Mouse (Mus musculus) forebrain, embryonic 16.5 days (tissue): ENCODE measurements around the gene Ctnnbip1. TPM values are rescaled to one million over a fixed set of nuclear protein-coding genes. Genes with fewer than 3 reads are reported as not detected.
A peak's percentile ranks its signal among the peaks of the same experiment; 100 is the strongest.

ENCODE experiments used
- ATAC-seq: fragments of 200-750 bp; cut with Nextera tagmentation; 2 replicates; pipeline ENCODE4 v1.8.0; 2017; ENCODE audit warnings: mild to moderate bottlenecking, moderate library complexity
- H3K27ac ChIP-seq: fragments of 300-500 bp; sonication (generic); 2 replicates; pipeline ENCODE4 v1.5.1; 2014; ENCODE audit warnings: low read length, control low read depth
- H3K27me3 ChIP-seq: fragments of 300-500 bp; sonication (generic); replicated peaks from 2 replicates; pipeline ENCODE4 v1.6.1; 2014; ENCODE audit warnings: low read length; ENCODE audit not compliant: control insufficient read depth, insufficient read depth
- H3K36me3 ChIP-seq: fragments of 300-500 bp; sonication (generic); 2 replicates; pipeline ENCODE4 v1.6.1; 2014; ENCODE audit not compliant: control insufficient read depth, insufficient read depth
- H3K4me1 ChIP-seq: fragments of 300-500 bp; sonication (generic); replicated peaks from 2 replicates; pipeline ENCODE4 v1.6.1; 2014; ENCODE audit warnings: low read length; ENCODE audit not compliant: control insufficient read depth, insufficient read depth
- H3K4me2 ChIP-seq: fragments of 300-500 bp; sonication (generic); 2 replicates; pipeline ENCODE4 v1.6.1; 2014; ENCODE audit warnings: mild to moderate bottlenecking, low read length, control low read depth
- H3K4me3 ChIP-seq: fragments of 300-500 bp; sonication (generic); replicated peaks from 2 replicates; pipeline ENCODE4 v1.5.1; 2014; ENCODE audit warnings: mild to moderate bottlenecking, low read length, control low read depth
- H3K9ac ChIP-seq: fragments of 300-500 bp; sonication (generic); replicated peaks from 2 replicates; pipeline ENCODE4 v1.6.1; 2014; ENCODE audit warnings: low read depth, low read length, control low read depth
- H3K9me3 ChIP-seq: fragments of 300-500 bp; sonication (generic); 2 replicates; pipeline ENCODE4 v1.6.1; 2016; ENCODE audit warnings: low read length; ENCODE audit not compliant: control insufficient read depth
- WGBS: fragments of 180-500 bp; shearing (Covaris S2); extraction: QIAGEN DNeasy Blood & Tissue Kit; methylation state at CpG from one replicate; pipeline ENCODE4 v1.1.7; 2014; 5-methylcytosine and 5-hydroxymethylcytosine counted together
- polyA plus RNA-seq: library from polyadenylated mRNA; unstranded; fragments of >200 nt; fragmentation: Nextera tagmentation; extraction: Ambion mirVana; gene quantifications from 2 replicates; pipeline ENCODE4 v1.2.1, GENCODE M21; 2015

Ctnnbip1 gene
- polyA plus RNA-seq, 1 experiment from 2014 or later = 105 TPM

DNA sequence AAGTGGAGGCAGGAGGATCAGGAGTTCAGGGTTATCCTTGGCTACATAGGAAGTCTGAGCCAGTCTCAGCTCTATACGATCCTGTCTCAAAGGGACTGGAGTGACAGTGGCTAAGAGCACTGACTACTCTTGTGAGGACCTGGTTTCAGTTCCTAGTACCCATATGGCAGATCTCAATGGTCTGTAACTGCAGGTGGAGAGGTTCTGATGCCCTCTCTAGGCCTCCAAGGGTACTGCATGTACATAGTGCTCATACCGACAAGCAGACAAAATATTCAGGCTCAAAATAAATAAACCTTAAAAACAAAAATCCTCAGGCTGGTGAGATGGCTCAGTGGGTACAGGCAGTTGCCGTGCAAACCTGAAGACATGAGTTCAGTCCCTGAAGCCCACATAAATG lies 26.9 kb upstream of the Ctnnbip1 start:
- no peak for ATAC-seq
- no peak overlapping the region for H3K4me2 ChIP-seq
- no peaks in the 10 kb centered on the region for H3K9me3 ChIP-seq
- no peak overlapping the region for H3K9ac ChIP-seq
- peaks cover 9% of the 10 kb centered on the region for H3K4me1 ChIP-seq
- H3K36me3 ChIP-seq = peaks cover 46% of the 10 kb centered on the region
- no peak overlapping the region for H3K4me3 ChIP-seq
- no peak overlapping the region for H3K27ac ChIP-seq
- WGBS = 98% methylated on average over 3 of the region's 3 CpGs
- H3K27me3 ChIP-seq = no peaks in the 10 kb centered on the region

- 0% methylated on average over 2 of the region's 2 CpGs for WGBS
- Histone ChIP-seq H3K9ac (no peak overlapping the region), H3K27me3 (no peaks in the 10 kb centered on the region), H3K36me3 (peaks cover 25% of the 10 kb centered on the region), H3K4me3 (no peak overlapping the region), H3K9me3 (no peaks in the 10 kb centered on the region), H3K4me1 (peaks cover 6% of the 10 kb centered on the region; the same call in 1 of the 2 replicates), H3K4me2 (no peak overlapping the region), H3K27ac (no peak overlapping the region)
- ATAC-seq = peak; percentile 75; the same call in 1 of the 2 replicates
Measured at GRCm38 (mm10) chr4:149496612-149497011, 21.4 kb upstream of the Ctnnbip1 start.

- peaks cover 6% of the 10 kb centered on the region; the same call in 1 of the 2 replicates for H3K4me1 ChIP-seq
- WGBS = 74% methylated on average over 8 of the region's 8 CpGs
- H3K9ac ChIP-seq = no peak overlapping the region
- H3K9me3 ChIP-seq = no peaks in the 10 kb centered on the region
- H3K27ac ChIP-seq = no peak overlapping the region
- peaks cover 25% of the 10 kb centered on the region for H3K36me3 ChIP-seq
- H3K27me3 ChIP-seq = no peaks in the 10 kb centered on the region
- no peak overlapping the region for H3K4me3 ChIP-seq
- ATAC-seq = no peak
- H3K4me2 ChIP-seq = no peak overlapping the region
Measured at GRCm38 (mm10) chr4:149498901-149499300, 19.1 kb upstream of the Ctnnbip1 start.

- H3K9ac ChIP-seq = no peak overlapping the region
- peaks cover 23% of the 10 kb centered on the region for H3K36me3 ChIP-seq
- H3K27me3 ChIP-seq = no peaks in the 10 kb centered on the region
- ATAC-seq = no peak
- WGBS = 53% methylated on average over 5 of the region's 5 CpGs
- H3K27ac ChIP-seq = no peak overlapping the region
- H3K4me1 ChIP-seq = peaks cover 11% of the 10 kb centered on the region; the same call in 1 of the 2 replicates
- no peaks in the 10 kb centered on the region for H3K9me3 ChIP-seq
- no peak overlapping the region for H3K4me2 ChIP-seq
- H3K4me3 ChIP-seq = no peak overlapping the region
Measured at GRCm38 (mm10) chr4:149499790-149500189, 18.2 kb upstream of the Ctnnbip1 start.

- Histone ChIP-seq H3K36me3 (peaks cover 9% of the 10 kb centered on the region), H3K4me3 (no peak overlapping the region), H3K4me2 (no peak overlapping the region), H3K4me1 (0 out of 2 replicates have a peak, but pooled peaks cover 5% of the 10 kb centered on the region), H3K27ac (no peak overlapping the region), H3K27me3 (no peaks in the 10 kb centered on the region), H3K9me3 (no peaks in the 10 kb centered on the region), H3K9ac (no peak overlapping the region)
- WGBS = 45% methylated on average over 5 of the region's 5 CpGs
- no peak for ATAC-seq
Measured at GRCm38 (mm10) chr4:149504363-149504762, 13.7 kb upstream of the Ctnnbip1 start.

- H3K4me1 ChIP-seq = 0 out of 2 replicates have a peak, but pooled peaks cover 5% of the 10 kb centered on the region
- no peaks in the 10 kb centered on the region for H3K9me3 ChIP-seq
- no peak overlapping the region for H3K9ac ChIP-seq
- ATAC-seq = peak; percentile 73
- H3K27ac ChIP-seq = no peak overlapping the region
- peaks cover 6% of the 10 kb centered on the region; the same call in 1 of the 2 replicates for H3K36me3 ChIP-seq
- no peak overlapping the region for H3K4me2 ChIP-seq
- H3K27me3 ChIP-seq = no peaks in the 10 kb centered on the region
- WGBS = 0% methylated on average over 3 of the region's 3 CpGs
- no peak overlapping the region for H3K4me3 ChIP-seq
Measured at GRCm38 (mm10) chr4:149504858-149505257, 13.2 kb upstream of the Ctnnbip1 start.

DNA sequence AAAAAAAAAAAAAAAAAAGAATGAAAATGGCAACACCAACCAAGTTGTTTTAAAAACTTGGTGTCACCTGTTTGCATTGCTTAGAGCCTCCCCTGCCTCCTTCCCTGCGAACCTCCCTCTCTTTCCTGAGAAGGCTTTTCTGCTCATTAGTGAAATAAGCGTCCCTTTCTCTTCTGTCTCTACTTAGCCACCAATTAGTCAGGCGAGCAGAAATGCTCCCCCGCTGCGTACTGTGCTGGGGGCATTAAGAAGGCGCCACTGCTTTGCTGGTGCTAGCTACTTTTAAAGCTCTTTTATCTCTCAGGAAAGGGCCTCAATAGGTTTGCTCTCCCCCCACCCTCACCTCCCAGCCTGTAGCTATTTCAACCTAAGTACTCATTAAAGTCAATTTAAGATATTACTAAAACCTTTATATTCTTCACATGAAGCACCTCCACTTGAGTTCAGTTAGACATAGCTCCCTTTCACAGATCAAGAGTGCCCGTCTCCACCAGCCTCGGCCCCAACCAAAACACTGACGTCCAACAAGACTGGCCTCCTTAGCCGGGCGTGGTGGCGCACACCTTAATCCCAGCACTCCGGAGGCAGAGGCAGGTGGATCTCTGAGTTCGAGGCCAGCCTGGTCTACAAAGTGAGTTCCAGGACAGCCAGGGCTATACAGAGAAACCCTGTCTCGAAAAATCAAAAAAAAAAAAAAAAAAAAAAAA lies 12.6 kb upstream of the Ctnnbip1 start:
- no peak overlapping the region for H3K27ac ChIP-seq

GRCm38 (mm10) chr4:149506904-149507303 lies 11.1 kb upstream of the Ctnnbip1 start:
- H3K9ac ChIP-seq = no peak overlapping the region
- peaks cover 3% of the 10 kb centered on the region; the same call in 1 of the 2 replicates for H3K36me3 ChIP-seq
- ATAC-seq = no peak
- H3K4me1 ChIP-seq = peaks cover 12% of the 10 kb centered on the region; the same call in 1 of the 2 replicates
- no peak overlapping the region for H3K4me2 ChIP-seq
- H3K9me3 ChIP-seq = no peaks in the 10 kb centered on the region
- no peaks in the 10 kb centered on the region for H3K27me3 ChIP-seq
- H3K27ac ChIP-seq = no peak overlapping the region
- no peak overlapping the region for H3K4me3 ChIP-seq
- 94% methylated on average over 3 of the region's 3 CpGs for WGBS

More for the DNA sequence above, 12.6 kb upstream of the Ctnnbip1 start:
- Histone ChIP-seq H3K9ac (no peak overlapping the region), H3K9me3 (no peaks in the 10 kb centered on the region), H3K36me3 (peaks cover 5% of the 10 kb centered on the region; the same call in 1 of the 2 replicates), H3K4me1 (0 out of 2 replicates have a peak, but pooled peaks cover 5% of the 10 kb centered on the region), H3K4me3 (no peak overlapping the region), H3K4me2 (no peak overlapping the region), H3K27me3 (no peaks in the 10 kb centered on the region)
- WGBS = 14% methylated on average over 14 of the region's 15 CpGs
- peak; percentile 62; the same call in 1 of the 2 replicates for ATAC-seq

DNA sequence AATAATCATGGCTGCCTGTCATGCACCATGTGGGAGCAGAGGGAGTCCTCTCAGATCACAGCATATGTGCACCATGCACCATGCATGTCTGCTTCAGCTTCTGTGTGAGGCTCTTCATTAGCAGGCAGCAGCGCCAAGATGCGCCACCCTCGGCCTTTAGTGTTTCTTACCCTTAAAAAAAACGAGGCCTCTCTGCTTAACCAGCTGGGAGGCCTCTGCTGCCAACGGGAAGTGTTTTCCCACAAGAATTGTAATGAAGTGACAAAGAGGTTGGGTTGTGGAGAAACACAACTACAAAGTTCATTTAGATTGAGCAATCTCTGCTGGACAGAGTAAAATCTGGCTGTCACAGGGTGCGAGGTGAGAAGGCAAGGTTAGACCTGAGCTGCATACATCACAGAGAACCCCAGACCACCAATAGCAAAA lies 6.8 kb upstream of the Ctnnbip1 start:
- no peaks in the 10 kb centered on the region for H3K9me3 ChIP-seq
- H3K27ac ChIP-seq = peak overlapping the region; percentile 42
- ATAC-seq = peak; percentile 80
- no peak overlapping the region for H3K4me2 ChIP-seq
- H3K4me1 ChIP-seq = peaks cover 7% of the 10 kb centered on the region; the same call in 1 of the 2 replicates
- no peaks in the 10 kb centered on the region for H3K36me3 ChIP-seq
- H3K4me3 ChIP-seq = no peak overlapping the region
- 20% methylated on average over 6 of the region's 6 CpGs for WGBS
- H3K9ac ChIP-seq = no peak overlapping the region
- no peaks in the 10 kb centered on the region for H3K27me3 ChIP-seq
